Mouse (Mus musculus) 3T3-L1 (cell line): Measurements from ENCODE around the gene Pcnx.

Source experiments
- DNase-seq: peaks from one replicate; pipeline ENCODE4 v3.0.0-alpha.2; 2015; ENCODE audit warnings: low read depth, low spot score

Pcnx gene

DNA sequence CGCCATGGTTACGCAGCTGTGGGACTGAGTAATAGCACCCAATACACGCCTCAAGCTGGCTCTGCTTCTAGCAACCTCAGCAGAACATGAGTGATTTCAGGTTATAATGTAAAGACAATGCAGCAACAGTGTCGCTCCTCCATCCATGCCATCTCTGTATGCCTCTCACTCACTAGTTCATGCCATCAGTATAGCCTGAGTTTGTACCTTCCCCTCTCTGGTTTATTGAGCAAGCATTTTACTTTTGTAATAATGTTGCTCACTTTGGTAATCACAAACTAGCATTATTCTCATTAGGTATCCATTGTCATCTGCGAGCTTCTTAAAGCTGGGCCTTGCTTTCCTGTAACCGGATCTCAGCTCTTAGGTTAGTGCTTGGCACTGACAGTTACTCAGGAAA, 36.2 kb downstream of the Pcnx start:
- no peak for DNase-seq

DNA sequence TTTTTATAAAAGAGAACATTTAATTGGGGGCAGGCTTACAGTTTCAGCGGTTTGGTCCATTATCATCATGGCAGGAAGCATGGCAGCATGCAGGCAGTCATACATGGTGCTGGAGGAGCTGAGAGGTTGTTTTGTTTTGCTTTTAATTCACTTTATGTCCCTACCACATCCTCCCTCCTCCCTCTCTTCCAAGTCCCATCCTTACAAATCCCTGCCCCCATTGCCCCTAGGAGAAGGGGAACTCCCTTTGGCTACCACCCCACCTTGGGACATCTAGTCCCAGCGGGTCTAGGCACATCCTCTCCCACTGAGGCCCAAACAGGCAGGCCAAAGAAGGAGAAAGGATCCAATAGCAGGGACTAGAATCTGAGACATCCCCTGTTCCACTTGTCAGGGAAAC, 44.6 kb downstream of the Pcnx start:
- DNase-seq: no peak

DNA sequence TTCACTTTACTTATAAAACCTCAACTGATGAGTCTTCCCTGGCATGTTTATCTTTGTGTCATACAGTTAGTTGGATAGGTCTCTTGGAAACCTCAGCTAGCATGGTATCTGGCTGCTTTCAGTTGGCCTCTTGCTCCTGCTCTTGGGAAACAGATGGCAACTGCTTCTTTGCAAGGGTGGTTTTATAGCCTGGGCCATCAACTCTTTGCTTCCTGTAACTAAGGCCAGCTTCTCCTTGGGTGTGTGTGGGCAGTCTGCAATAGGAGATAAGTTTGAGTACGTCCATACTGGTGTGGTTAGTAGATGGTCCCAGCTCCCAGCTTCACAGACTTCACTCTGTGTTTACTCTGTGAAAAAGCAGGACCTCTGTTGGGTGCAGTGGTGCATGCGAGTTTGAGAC, 46.0 kb downstream of the Pcnx start:
- DNase-seq: no peak

DNA sequence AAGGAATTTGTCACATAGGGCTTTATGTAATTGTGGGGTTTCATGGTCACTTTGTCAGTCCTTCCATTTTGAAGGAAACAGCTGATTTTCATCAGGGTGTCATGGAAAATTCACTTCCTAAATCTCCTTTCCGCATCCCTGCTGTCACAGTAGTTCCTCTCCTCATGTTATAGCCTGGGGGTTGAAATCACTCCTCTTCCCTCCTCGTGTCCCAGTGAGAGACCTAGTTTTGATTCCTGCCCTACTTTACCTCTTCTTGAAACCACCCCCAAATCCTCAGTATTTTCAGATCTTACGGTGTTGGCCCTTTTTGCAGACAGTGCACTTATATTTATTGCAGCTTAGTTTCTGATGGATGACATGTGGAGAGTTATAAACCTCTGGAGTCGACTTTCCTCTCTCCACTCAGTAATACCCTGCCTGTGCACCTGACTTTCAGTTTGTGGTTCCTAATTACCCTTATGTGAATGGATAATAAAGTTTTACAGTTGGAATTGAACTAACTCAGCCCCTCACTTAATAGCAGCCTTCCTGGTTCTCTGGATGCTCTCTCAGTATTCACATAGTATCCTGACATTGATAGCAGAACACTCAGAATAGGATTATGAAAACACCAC, 48.0 kb downstream of the Pcnx start:
- DNase-seq: no peak

DNA sequence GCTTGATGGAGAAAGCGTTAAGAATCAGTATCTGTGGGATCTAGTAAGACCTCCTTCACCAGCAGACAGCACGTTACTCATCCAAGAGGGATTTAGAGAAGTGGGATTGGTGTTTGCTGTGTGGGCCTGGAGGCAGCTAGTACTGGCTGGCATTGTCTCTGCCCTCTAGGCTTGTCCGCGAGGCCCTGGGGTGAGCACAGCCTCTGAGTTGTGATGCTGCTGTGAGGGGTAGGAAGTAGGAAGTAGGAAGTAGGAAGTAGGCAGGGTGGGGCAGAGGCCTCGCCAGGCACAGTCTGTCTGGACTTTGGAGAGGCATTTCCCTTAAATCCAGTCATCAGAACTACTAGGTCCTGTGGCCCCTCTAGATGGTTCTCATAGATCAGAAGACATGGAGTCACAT, 50.6 kb downstream of the Pcnx start:
- no peak for DNase-seq

DNA sequence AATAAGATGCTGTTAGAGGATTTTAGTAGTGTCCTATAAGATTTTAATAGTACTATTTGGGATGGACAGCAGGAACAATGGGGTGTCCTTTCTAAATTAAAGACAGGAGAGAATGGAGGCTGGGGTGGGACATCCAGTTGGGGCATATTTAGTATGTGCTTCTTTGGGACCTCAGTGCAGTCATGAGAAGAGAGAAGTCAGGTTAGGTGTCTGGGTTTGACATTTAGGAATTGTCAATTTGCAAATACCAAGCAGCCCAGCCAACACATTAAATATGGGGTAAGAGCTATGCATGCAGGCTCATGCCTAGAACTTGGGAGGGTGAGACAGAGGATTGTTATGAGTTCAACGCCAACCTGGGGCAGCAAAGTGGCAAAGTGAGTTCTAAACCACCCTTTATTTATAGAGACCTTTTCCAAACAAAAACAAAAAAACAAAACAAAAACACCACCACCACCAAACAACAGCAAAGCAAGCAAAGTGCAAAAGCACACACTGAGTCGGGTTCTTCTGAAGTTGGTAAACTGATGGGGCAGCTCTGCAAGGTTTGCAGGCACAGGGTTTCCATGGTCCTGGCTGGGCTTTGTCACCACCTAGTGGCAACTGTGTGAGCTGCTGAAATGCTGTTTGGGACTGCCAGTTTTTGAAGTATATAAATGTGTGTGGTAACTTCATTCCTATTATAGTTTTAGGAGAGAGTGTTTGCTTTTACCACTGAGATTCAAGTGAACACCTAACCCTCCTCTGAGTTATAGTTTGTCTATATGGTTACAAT, 55.5 kb downstream of the Pcnx start:
- peak; percentile 79 for DNase-seq

DNA sequence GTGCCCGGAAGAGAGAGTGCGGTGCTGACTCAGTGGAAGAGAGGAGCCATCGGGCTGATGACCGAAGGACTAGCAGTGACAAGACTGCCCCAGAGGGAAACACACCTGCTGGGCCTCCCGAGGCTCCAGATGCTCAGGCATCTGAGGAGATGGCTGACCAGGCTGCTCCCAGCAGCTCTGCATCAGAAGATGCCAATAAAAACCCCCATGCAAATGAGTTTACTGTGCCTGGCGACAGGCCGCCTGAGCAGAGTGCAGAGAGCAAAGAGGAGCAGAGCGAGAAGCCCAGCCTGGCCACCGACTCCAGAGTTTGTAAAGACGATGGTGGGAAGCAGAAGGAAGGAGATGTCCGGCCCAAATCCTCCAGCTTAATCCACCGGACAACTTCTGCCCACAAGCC, 58.5 kb downstream of the Pcnx start:
- DNase-seq: no peak

DNA sequence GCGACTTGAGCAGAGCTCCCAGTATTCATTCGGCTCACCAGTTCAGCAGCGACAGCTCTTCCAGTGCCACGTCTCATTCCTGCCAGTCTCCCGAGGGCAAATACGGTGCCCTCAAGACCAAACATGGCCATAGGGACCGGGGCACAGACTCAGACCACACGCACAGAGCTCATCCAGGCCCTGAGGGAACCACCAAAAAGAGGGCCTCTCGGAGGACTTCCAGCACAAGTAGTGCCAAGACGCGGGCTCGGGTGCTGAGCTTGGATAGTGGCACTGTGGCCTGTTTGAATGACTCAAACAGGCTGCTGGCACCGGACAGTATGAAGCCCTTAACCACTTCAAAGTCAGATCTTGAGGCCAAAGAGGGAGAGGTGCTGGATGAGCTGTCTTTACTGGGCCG, 59.1 kb downstream of the Pcnx start:
- DNase-seq: no peak

DNA sequence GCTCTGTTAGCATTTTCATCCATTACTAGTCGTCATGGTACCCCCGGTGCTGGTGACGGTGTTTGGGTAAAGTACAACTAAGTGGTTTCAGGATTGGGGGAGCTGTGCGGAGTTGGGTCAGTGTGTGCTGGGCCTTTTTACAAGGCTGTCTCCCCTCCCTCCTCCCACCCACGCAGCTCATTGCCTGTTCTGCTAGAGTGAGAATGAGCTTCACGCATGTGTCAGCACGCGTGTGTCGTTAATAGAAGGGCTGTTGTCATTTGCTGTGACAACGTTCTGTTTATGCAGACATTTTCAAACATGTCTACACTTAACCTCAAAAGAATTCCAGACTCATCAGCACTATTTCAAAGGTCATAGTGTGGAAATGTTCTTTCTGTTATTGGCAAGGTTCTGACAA, 60.2 kb downstream of the Pcnx start:
- no peak for DNase-seq

DNA sequence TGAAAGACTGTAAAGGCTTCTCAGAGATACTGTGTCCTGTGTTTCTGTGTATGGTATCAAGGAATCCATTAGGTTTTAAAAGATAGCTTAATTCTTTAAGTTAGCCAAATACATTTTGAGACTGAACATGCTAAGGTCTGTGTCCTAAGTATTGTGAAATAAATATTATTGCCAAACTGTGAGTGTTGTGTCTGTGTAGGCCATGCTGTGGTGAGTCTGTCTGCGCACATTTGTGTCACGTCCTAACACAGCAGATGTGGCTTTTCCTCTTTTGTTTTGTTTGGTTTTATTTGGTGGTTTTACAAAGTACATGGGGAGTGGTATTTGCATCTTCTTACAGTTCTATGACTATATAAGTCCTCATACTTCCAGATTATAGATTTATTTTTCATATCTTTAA, 60.8 kb downstream of the Pcnx start:
- DNase-seq: no peak

DNA sequence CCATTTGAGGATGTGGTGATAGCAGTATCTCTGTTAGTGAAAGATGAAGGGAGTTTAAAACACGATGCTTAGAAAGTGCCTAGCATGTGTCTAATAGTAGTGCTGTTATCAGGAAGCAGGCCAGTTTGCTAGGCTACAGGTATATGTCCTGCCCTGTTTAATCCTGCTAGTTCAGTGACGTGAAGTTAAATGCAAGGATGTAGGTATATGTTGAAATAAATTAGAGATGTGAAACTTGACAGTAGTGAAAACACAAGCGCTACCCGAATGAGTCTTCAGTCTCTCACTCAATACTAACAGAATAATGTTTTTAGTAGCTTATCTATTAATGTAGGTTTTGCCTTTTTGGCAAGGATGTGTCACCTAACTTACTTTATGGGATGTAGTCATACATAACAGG, 62.0 kb downstream of the Pcnx start:
- DNase-seq: no peak

DNA sequence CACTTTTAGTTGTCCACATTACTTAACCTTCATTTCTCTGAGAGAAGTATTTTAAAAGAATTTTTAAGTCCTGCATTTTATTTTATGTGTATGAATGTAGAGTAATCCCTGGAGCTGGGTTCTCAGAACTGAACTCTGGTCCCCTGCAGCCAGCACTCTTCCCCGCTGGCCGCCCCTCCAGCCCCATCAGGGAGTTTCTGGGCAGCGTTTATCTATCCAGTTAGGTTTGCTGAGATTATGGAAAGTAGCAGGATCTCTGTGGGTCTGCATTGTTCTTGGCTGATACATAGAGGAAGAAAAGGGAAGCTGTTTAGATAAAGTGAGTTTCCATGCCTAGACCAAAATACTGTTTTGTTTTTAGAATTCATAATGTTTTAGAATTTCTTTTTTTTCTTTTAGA, 63.0 kb downstream of the Pcnx start:
- no peak for DNase-seq

DNA sequence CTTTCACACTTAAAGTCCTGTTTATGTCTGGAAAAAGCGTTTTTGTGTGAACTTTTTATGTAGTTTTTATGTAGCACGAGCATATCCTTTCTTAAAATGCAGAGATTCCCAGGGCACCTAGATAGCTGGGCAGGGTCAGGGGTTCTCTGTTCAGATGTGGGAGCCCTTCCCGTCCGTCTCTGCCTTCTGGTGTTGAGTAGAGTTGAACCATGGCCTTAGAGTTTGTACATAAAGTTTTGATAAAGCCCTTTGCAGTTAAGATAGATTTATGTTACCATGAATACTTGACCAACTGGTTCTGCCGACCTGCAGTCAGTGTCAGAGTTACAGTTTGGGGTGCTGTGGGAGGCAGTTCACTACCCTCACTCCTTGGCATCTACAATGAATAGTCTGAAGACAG, 67.3 kb downstream of the Pcnx start:
- DNase-seq: no peak

DNA sequence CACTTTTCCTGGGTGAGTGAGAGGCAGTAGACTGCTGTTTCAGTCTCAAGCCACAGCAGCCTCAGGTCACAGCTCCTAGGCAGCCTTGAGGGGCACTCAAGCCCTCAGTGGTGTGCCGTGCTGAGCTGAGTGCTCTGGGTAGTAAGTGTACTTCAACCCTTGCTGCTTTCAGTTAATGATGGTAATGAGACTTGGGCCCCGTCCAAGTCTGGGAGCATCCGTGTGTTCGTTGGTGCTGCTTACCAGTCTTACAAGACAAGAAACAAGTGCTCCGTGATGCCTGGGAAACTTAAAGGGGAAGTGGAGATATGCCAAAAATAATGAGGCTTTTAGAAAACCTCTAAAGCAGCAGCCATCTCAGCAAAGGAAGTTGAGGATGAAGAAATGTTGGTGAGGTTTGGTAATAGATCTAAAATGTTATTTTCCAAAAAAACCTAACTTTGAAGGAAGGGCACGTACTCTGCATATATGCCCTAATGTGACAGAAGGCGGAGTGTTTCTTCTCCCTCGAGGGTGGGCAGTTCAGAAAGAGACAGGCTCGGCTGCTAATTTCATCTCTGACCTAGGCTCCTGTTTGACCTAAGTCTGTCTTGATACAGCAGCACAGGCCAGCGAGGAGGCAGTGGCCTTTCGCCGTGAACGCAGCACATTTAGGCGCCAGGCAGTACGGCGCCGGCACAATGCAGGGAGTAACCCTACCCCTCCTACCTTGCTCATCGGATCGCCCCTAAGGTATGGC, 68.0 kb downstream of the Pcnx start:
- DNase-seq: no peak

DNA sequence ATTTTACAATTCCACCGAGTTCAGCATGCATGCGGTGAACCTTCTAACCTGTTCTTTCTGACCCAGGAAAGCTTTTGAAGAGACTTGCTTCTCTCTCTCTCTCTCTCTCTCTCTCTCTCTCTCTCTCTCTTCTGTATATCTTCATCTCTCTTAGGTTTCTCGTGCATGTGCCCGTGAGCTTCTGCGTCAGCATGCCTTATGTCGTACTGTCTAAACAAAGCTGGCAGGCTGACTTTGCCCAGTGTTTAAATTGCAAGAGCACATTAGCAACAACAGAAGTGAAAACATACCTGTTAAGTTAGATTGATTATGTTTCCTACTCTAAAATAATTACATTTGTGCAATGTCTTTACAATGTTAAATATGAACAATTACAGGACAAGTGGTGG, 68.6 kb downstream of the Pcnx start:
- DNase-seq: no peak

DNA sequence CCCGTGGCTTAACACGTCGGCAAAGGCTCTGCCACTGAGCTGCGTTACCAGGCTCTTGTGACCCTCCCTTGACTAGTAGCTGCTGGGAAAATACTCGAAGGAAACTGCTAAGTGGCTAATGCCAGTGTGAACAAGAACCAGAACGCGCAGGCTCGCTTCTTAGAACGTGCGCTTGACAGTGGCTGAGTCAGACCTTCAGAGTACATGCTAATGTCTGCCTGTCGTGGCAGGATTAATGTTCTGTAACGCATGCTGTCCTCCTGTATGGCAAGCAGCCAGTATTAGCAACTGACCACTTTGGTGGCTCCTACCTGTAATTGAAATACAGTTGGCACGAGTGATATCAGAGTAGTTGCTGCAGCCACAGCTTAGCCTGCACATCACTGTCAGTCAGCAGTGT, 72.2 kb downstream of the Pcnx start:
- no peak for DNase-seq

DNA sequence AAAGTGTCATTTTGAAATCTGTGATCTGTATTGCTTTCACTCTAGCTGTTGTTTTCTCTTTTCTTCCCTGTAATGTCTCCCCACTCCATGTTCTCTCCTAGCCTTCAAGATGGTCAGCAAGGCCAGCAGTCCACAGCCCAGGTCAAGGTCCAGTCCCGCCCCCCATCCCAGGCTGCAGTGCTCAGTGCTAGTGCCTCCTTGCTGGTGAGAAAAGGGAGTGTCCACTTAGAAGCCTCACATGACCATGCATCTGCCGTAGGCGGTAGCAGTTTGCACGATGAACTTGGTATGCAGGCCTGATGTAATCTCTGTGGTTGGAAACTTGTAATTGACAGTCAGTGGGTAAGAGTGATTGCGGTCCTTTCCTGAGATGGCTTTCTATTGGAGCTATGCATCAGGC, 73.6 kb downstream of the Pcnx start:
- DNase-seq: peak; percentile 64

DNA sequence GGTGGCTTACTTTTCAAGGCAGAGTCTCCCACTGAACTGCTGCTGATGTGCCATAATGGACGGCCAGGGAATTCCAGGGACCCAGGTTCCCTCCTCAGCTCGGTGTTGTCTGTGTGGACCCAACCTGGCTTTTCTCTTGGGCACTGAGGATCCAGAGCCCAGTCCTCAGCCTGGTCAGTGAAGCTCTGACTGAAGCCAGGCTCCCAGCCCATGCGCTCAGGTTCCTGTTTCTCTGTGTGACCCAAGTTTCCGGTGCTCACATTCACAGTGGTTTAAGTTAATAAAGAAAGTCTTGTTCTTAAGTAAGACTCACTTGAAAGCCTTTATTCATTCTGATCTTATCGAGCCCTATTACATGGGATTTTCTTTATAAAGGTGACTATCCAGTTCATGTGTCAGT, 74.7 kb downstream of the Pcnx start:
- no peak for DNase-seq

DNA sequence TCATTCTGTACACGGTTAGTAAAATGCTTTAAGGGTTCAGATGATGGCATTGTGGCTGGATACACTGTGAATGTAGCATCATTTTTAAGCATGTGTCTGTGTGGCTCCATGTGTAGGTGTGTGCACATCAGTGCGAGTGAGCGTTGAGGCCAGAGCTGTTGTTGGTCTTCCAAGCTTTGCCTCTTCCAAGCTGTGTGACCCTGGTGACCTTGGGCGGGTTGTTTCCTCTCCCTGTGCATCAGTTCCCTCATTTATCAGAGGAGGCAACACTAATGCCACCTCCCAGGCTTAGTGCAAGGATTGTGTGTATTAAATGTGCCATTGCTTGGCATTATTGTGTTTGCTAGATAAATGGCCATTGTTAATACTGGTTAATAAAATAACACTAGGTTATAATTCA, 76.2 kb downstream of the Pcnx start:
- DNase-seq: no peak

DNA sequence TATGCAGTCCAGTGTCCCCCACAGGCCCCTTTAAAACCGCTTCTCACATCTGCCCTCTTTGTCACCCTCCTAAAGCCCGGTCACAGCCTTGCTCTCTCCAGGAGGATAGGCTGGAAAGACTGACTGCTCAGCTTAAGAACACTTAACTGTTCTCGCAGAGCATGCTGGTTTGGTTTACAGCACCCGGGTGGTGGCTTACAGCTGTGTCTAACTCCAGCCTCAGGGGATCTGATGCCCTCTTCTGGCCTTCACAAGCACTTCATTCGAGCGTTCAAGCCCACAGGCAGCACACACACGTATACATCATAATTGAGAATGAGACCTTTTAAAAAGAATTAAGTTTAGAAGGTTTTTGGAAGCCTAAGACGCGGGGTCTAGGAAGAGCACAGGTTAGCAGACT, 81.4 kb downstream of the Pcnx start:
- DNase-seq: peak; percentile 4

DNA sequence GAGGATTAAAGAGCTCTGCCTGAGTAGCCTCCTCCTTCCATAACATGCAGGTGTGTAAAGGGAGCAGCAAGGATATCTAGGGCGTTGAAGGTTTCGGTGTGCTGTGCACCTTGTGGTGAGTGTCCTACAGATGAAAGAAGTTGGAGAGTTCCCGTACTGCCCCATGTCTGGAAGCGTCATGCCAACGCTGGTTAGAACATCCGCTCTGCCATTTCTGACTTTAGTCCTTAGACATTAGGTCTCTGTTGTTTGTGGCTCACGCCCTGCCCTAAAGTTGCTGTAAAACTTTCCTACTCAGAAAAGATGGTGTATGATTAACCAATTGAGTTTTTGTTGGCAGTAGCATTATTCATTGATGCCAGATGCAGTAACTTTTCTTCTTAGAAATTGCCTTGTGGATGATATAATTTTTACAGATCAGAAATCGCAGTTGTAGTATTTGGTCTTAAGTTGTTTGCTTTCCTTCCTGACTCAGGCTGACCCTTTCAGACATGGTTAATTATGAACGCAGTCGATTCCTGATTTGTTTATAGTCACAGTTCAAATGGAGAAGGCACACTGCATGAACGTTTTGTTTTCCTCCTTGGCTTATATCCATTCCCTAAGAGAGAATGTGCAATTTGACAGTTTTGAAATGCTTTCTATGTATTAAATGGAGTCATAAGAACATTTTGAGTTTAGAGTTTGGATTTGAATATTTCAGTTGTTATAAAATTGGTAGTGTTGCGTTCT, 83.7 kb downstream of the Pcnx start:
- no peak for DNase-seq

DNA sequence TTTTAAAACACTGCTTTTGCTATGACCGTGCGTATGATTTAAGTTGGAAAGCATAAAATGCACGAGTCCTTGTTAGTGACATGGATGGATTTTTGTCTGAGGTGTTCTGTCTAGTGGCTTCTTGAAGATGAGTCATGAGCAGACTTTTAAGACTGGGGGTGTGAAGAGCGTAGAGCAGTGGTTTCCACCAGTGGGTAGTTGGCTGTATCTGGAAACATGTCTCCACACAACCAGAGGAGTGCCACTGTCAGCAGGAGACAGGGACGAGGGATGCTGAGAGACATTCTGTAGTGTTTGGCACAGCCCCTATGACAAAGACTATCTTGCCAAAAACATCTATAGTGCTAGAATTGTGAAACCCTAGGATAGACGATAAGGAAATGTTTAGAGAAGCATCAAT, 89.2 kb downstream of the Pcnx start:
- no peak for DNase-seq
